Mouse (Mus musculus): ENCODE data around the gene Dennd2a. TPM values are rescaled to one million over a fixed set of nuclear protein-coding genes. Genes with fewer than 3 reads are reported as not detected.

The Dennd2a gene
- polyA plus RNA-seq, 1 experiment from 2014 or later, result 19.6 TPM

DNA sequence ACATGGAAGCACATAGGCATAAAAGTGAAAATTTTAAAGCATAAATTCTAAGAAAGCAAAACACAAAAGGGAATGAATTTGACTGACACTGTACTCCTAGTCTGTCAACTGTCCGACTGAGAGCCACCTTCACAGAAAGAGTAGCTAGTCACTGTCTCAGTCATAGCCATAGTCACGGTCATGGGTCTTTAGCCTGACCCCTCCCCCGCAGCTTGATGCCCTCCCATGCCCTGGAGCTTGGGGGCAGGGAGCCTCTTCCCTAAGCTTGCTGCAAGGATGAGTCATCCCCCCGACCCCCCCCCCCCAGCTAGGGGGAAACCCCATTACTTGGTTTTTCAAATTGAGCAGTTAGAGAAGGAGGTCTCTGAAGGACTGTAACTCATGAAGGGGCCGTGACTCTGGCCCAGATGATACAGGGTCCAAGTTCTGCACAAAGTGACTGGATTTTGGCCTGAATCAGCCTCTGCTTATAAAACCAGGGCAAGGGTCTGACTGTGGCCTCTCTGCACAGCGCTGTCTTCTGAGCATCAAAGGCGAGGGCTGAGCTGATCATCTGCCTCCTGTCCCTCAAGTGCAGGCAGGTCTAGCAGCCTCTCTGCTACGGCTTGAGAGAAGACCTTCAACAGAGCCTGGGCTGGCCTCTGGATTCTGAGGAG, 5.6 kb downstream of the Dennd2a start:
- no peak overlapping the region for H3K9ac ChIP-seq
- no peak for ATAC-seq
- no peaks in the 10 kb centered on the region for H3K27me3 ChIP-seq
- H3K4me1 ChIP-seq, result peaks cover 45% of the 10 kb centered on the region
- H3K36me3 ChIP-seq (ENCODE audit: poor library complexity, severe bottlenecking), result peaks cover 11% of the 10 kb centered on the region; the same call in 1 of the 2 replicates
- H3K4me2 ChIP-seq, result no peak overlapping the region
- H3K9me3 ChIP-seq (replicated peaks), result no peaks in the 10 kb centered on the region
- H3K4me3 ChIP-seq, result no peak overlapping the region
- 68% methylated on average over 8 of the region's 8 CpGs for WGBS
- H3K27ac ChIP-seq, result no peak overlapping the region

DNA sequence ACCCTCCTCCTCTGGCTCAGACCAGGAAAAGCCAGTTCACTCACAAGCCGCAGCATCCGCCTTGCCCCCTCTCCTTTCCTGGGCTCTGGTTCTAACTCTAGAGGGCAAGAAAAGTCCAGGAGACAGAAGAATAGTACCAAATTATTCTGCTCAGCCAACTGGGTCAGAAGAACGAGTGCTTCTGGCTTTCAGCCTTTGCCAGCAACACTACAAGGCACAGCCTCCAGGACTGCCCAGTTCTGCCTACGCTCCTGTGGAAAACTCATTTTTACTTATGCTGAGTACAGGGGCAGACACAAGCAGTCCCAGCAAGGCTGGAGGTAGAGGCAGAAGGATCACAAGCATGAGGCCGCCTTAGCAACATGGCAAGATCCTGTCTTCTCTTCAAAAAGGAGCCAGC, 9.6 kb downstream of the Dennd2a start:
- Histone ChIP-seq H3K9ac (no peak overlapping the region), H3K4me1 (peaks cover 51% of the 10 kb centered on the region)

DNA sequence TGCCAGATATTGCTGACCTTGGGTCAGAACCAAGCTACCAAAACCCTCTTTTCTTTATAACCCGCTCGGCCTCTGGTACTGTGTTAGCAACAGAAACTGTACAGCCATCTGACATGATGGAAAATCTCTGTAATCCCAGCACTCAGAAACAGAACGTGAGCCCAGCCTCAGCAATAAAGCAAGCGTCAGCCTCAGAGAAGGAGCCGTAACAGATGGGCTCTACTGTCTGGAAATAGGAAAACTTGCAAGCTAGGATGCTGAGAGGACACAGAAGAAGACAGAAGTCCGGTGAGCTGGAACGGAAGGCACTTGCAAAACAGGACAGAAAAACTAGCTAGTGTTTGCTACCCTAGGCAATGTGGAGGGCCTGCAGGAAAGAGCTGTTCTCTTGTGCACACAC, 12.2 kb downstream of the Dennd2a start:
- H3K4me3 ChIP-seq, result no peak overlapping the region
- WGBS, result 92% methylated on average over 7 of the region's 7 CpGs
- H3K4me1 ChIP-seq, result peaks cover 60% of the 10 kb centered on the region
- no peaks in the 10 kb centered on the region for H3K27me3 ChIP-seq
- no peak overlapping the region for H3K9ac ChIP-seq
- H3K4me2 ChIP-seq, result no peak overlapping the region
- ATAC-seq, result no peak
- no peak overlapping the region for H3K27ac ChIP-seq
- no peaks in the 10 kb centered on the region for H3K9me3 ChIP-seq (replicated peaks)
- 0 out of 2 replicates have a peak, but pooled peaks cover 5% of the 10 kb centered on the region for H3K36me3 ChIP-seq (ENCODE audit: poor library complexity, severe bottlenecking)

More for the DNA sequence above, 9.6 kb downstream of the Dennd2a start:
- no peak overlapping the region for H3K4me2 ChIP-seq
- no peak overlapping the region for H3K4me3 ChIP-seq
- no peaks in the 10 kb centered on the region for H3K9me3 ChIP-seq (replicated peaks)
- 82% methylated on average over 5 of the region's 5 CpGs for WGBS
- no peak overlapping the region for H3K27ac ChIP-seq
- H3K27me3 ChIP-seq, result no peaks in the 10 kb centered on the region
- no peak for ATAC-seq
- H3K36me3 ChIP-seq (ENCODE audit: poor library complexity, severe bottlenecking), result peaks cover 10% of the 10 kb centered on the region; the same call in 1 of the 2 replicates

DNA sequence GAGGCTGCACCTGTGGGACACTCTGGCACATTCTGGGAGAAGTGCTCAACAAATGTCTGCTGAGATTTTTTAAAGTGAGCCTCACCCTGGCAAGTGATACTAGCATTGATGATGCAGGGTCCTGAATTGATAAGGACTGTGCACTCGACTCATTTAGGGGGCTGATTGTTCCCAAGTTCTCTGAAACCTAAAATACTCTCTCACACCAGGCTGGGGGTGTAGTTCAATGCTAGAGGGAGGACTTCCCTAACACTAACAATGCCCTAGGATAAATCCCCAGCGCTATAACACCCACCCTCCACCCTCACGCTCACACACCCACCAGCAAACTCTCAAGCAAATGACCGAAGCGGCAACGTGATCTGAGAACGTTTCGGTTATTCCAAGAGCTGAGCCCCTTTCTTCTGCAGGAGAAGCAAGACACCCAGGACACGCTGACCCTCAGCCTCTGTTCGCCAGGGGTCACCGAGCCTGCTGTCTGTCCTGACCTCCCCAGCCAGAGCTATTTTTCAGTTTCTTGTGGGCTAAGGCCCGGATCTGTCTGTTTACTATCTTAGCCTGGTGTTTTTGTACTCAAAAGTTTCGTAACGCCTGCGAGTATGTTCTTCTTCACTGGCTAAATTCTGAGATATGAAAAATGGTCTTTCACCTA, 13.8 kb downstream of the Dennd2a start:
- Histone ChIP-seq H3K4me1 (peaks cover 74% of the 10 kb centered on the region), H3K4me3 (no peak overlapping the region), H3K4me2 (peak overlapping the region; percentile 33; the same call in 1 of the 2 replicates), H3K9me3 (replicated peaks) (no peaks in the 10 kb centered on the region), H3K27me3 (no peaks in the 10 kb centered on the region), H3K9ac (no peak overlapping the region), H3K27ac (peak overlapping the region; percentile 88), H3K36me3 (ENCODE audit: poor library complexity, severe bottlenecking) (0 out of 2 replicates have a peak, but pooled peaks cover 5% of the 10 kb centered on the region)
- WGBS, result 30% methylated on average over 15 of the region's 15 CpGs
- peak; percentile 5; the same call in 1 of the 2 replicates for ATAC-seq

DNA sequence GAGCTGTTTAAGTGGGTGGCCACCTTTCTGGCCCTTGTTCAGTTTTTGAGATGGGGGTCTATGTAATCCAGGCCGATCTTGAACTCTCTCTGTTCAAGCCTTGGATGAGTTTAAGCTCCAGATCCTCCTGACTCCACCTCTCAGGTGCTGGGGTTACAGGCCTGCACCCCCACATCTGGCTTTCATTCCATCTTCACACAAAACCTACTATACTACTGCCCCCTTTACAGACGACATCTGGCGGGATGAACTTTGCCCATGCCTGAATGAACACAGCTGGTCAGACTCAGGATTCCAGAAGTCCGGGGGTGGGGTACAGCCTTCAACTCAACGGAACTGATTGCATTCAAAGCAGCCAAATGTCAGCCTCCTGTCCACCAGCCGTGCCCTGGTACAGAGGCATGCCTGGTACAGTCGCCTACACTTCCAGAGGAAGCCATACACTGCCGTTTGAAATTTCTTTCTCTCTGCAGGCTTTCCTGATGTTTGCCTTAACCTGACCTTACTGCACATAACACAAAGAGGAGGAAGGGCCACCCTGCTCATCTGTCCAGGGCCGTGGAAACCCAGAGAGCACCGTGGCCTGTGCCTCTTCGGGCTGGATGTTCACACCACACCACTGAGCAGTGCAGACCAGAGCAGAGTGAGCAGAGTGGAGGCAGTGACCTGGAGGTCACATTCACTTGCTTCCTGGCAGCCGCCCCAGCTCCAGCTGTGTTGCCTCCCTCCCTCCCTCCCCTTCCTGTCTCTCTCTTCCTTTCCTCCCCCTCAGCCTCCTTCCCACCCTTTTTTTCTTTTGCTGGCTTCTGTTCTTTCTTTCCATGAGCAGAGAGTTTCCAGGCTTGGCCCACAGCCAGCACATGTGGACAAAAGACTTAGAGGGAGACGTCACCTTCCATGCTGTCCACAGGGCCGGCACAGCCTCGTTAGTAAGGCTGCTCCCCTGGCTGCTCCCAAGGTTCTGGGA, 14.8 kb downstream of the Dennd2a start:
- peak overlapping the region; percentile 51; the same call in 1 of the 2 replicates for H3K9ac ChIP-seq
- peak overlapping the region; percentile 33 for H3K4me2 ChIP-seq
- H3K27ac ChIP-seq, result peak overlapping the region; percentile 88
- no peaks in the 10 kb centered on the region for H3K27me3 ChIP-seq
- no peaks in the 10 kb centered on the region for H3K9me3 ChIP-seq (replicated peaks)
- H3K4me1 ChIP-seq, result peaks cover 80% of the 10 kb centered on the region
- WGBS, result 21% methylated on average over 15 of the region's 15 CpGs
- ATAC-seq, result peak; percentile 83
- 0 out of 2 replicates have a peak, but pooled peaks cover 5% of the 10 kb centered on the region for H3K36me3 ChIP-seq (ENCODE audit: poor library complexity, severe bottlenecking)
- no peak overlapping the region for H3K4me3 ChIP-seq

DNA sequence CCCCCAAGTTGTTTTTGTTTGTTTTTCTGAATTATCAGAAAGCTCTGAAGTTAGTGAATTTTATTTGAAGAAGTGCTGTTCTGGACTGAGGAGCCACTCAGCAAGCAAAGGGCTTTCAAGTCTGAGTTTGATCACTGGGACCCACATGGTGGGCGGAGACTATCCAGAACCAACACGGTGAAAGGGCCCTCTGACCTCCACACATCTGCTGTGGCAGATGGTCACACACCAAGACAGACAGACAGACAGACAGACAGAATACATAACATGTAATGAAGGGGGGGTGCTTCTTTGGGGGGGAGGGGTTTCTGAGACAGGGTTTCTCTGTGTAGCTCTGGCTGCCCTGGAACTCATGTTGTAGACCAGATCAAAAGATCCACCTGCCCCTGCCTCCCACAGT, 17.1 kb downstream of the Dennd2a start:
- peaks cover 63% of the 10 kb centered on the region for H3K4me1 ChIP-seq
- H3K9me3 ChIP-seq (replicated peaks), result no peaks in the 10 kb centered on the region
- no peak overlapping the region for H3K27ac ChIP-seq
- H3K4me3 ChIP-seq, result no peak overlapping the region
- WGBS, result 53% methylated on average over 2 of the region's 2 CpGs
- no peaks in the 10 kb centered on the region for H3K36me3 ChIP-seq (ENCODE audit: poor library complexity, severe bottlenecking)
- no peaks in the 10 kb centered on the region for H3K27me3 ChIP-seq
- no peak for ATAC-seq
- H3K4me2 ChIP-seq, result no peak overlapping the region
- no peak overlapping the region for H3K9ac ChIP-seq

DNA sequence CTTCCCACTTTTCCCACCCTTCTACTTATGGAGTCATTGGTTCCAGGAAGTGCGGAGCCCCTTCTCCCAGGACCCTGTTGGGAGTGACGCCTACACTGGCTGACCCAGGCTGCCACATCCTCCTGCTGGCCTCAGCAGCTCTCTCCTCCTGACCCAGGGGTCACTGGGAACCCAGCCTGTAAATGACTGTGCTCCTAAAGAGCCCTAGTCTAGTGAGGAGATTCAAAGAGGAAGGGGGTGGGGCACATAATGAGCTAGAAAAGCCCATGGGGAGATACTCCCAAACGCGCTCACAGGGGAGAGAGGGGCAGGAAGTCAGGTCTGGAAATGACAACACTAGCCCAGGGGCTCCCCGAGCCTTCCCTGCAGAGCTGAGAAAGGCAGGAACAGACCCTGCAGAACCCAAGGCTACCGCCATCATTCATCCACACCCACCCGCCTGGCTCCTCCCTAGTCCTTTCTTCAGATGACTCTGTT, 17.9 kb downstream of the Dennd2a start:
- H3K4me1 ChIP-seq, result peaks cover 54% of the 10 kb centered on the region
- H3K9ac ChIP-seq, result peak overlapping the region; percentile 37; the same call in 1 of the 2 replicates
- no peaks in the 10 kb centered on the region for H3K9me3 ChIP-seq (replicated peaks)
- no peaks in the 10 kb centered on the region for H3K36me3 ChIP-seq (ENCODE audit: poor library complexity, severe bottlenecking)
- no peak overlapping the region for H3K4me3 ChIP-seq
- H3K4me2 ChIP-seq, result peak overlapping the region; percentile 29
- peak overlapping the region; percentile 44 for H3K27ac ChIP-seq
- peak; percentile 23; the same call in 1 of the 2 replicates for ATAC-seq
- no peaks in the 10 kb centered on the region for H3K27me3 ChIP-seq
- WGBS, result 23% methylated on average over 7 of the region's 7 CpGs

DNA sequence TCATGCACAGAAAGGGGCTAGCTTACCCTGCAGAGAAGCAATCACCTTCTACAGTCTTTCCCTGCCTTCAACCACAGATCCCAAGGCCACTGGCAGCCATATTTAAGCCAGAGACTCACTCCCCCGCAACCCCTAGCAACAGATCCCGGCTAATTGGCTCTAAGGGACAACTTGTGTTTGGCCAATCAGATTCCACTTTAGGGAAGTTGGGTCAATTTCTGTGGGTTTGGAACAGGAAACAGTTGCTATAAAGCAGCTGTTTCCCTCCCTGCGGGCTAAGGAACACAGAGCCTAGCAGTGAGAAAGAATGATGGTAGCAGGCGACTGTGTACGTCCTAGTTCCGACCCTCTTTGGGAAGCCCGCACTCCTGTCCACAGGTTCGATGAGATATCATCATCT, 19.4 kb downstream of the Dennd2a start:
- Histone ChIP-seq H3K9me3 (replicated peaks) (no peaks in the 10 kb centered on the region; the same call in 1 of the 2 replicates), H3K27me3 (no peaks in the 10 kb centered on the region), H3K4me1 (peaks cover 39% of the 10 kb centered on the region), H3K9ac (no peak overlapping the region), H3K4me2 (no peak overlapping the region), H3K27ac (no peak overlapping the region), H3K4me3 (no peak overlapping the region), H3K36me3 (ENCODE audit: poor library complexity, severe bottlenecking) (peaks cover 8% of the 10 kb centered on the region)
- WGBS, result 88% methylated on average over 8 of the region's 8 CpGs
- no peak for ATAC-seq

DNA sequence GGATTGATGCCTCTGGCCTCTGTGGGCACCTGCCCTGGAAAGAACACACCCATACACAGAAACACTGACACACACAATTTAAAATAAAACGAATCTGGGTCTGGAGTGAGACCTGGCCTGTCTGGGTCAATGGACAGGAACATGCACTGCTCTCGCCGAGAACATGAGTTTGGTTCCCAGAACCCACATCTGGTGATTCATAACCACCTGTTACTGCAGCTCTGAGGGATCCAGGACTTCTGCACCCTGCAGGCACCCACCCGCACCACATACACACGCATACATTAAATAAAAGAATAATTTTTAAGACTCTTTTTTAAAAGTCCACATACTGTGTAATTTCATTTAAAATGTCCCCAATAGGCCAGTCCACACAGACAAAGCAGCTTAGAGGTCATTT, 20.4 kb downstream of the Dennd2a start:
- peaks cover 8% of the 10 kb centered on the region for H3K36me3 ChIP-seq (ENCODE audit: poor library complexity, severe bottlenecking)
- no peaks in the 10 kb centered on the region; the same call in 1 of the 2 replicates for H3K9me3 ChIP-seq (replicated peaks)
- WGBS, result 97% methylated on average over 5 of the region's 5 CpGs
- no peak overlapping the region for H3K9ac ChIP-seq
- no peak overlapping the region for H3K27ac ChIP-seq
- H3K4me2 ChIP-seq, result no peak overlapping the region
- no peak for ATAC-seq
- no peaks in the 10 kb centered on the region for H3K27me3 ChIP-seq
- peaks cover 30% of the 10 kb centered on the region for H3K4me1 ChIP-seq
- H3K4me3 ChIP-seq, result no peak overlapping the region

DNA sequence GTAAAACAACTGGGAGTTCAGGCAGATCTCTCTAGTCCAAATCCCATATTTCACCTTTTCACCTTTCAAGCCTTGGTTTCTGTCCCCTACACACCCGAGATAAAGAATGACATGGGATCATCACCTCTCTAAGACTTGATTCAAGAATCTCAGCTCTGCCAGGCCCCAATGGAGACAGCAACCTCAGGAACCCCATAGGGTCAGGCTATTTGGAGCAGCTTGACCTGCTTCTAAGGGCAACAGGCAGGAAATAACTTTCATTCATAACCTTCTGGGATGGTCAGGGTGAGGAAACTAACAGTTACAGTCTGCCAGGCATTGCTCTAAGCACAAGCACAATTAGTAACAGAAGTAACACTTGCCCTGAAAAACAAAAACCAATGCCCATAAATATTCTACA, 21.0 kb downstream of the Dennd2a start:
- 78% methylated on average over 1 of the region's 1 CpGs for WGBS
- no peaks in the 10 kb centered on the region for H3K27me3 ChIP-seq

DNA sequence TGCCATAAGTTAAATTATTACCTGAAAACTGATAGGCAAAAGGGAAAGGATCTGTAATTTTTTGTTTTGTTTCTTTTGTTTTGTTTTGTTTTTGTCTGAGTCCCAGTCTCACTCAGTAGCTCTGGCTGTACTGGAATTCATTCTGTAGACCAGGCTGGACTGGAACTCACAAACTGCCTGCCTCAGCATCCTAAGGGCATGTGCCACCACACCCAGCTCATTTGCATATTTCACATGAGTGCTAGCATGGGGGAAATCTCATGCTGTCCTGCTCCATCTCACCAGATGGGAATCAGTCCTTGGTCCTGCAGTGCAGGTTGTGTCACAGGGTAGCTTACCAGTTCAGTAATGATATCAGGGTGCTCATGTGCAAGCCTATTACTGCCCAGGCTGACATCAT, 22.7 kb downstream of the Dennd2a start:
- no peak for ATAC-seq
- peaks cover 8% of the 10 kb centered on the region for H3K36me3 ChIP-seq (ENCODE audit: poor library complexity, severe bottlenecking)
- no peak overlapping the region for H3K4me3 ChIP-seq
- peaks cover 19% of the 10 kb centered on the region for H3K4me1 ChIP-seq
- no peak overlapping the region for H3K4me2 ChIP-seq
- H3K9me3 ChIP-seq (replicated peaks), result no peaks in the 10 kb centered on the region; the same call in 1 of the 2 replicates
- H3K27ac ChIP-seq, result no peak overlapping the region
- no peak overlapping the region for H3K9ac ChIP-seq
- H3K27me3 ChIP-seq, result no peaks in the 10 kb centered on the region

More for the DNA sequence above, 21.0 kb downstream of the Dennd2a start:
- Histone ChIP-seq H3K9me3 (replicated peaks) (no peaks in the 10 kb centered on the region; the same call in 1 of the 2 replicates), H3K4me1 (peaks cover 30% of the 10 kb centered on the region), H3K4me2 (no peak overlapping the region), H3K4me3 (no peak overlapping the region), H3K27ac (no peak overlapping the region), H3K36me3 (ENCODE audit: poor library complexity, severe bottlenecking) (peaks cover 8% of the 10 kb centered on the region), H3K9ac (no peak overlapping the region)
- no peak for ATAC-seq

All from forebrain, embryonic 13.5 days (tissue).